Mouse (Mus musculus): ENCODE data around the gene Erich3.

Erich3 gene

DNA sequence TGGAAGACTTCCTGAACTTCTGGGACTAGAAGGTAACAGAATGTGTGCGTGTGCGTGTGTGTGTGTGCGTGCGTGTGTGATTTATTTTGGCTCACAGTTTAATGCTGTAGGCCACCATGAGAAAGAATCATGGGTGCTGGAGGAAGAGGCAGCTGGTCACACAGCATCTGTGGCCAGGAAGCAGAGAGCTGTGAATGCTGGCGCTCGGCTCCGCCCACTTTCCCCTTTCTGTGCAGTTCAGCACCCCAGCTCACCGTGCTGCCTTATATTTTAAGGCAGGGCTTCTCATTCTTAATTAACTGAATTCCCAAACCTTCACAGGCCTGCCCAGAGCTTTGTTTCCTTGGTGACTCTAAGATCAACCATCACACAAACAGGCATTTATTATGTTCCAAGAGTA, 9.7 kb downstream of the Erich3 start:
- no peak for DNase-seq (ENCODE audit: extremely low spot score, low spot score)

GRCm38 (mm10) chr3:154682570-154682969, 18.9 kb downstream of the Erich3 start:
- no peak for DNase-seq (ENCODE audit: extremely low spot score, low spot score)

DNA sequence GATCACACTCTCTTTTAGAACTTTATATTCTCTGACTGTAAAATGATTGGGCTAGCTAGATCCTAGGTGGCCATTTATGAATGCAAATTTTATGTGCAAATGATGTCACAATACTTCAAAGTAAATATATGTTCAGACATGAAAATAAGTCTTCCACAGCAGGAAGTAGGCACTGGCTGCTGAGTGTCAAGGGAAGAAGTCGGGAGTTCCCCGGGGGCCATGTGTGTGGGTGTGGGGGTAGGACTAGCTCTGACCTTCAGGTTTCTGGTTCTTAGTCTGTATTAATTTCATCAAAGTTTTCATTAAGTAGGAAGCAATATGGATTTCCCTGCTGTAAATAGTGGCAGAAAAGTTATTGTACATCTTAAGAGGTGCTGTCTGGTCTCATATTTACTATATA, 20.0 kb downstream of the Erich3 start:
- DNase-seq (ENCODE audit: extremely low spot score, low spot score), result no peak

DNA sequence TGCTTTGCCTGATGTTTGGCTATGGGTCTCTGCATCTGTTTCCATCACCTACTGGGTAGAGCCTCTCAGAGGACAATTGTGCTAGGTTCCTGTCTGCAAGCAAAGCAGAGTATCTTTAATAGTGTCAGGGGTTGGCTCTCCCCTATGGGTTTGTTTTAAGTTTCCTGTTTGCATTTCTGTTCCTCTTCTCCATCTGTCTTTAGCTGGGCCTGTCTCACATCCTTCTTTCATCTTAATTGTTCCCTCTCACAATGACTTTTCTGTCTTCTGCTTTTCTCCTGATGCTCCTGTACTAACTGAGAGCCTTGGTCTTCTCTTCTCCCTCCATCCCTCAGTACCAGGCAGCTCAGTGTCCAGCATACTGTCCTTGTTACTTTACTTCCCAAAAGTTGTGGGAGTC, 26.6 kb downstream of the Erich3 start:
- DNase-seq (ENCODE audit: extremely low spot score, low spot score), result no peak

DNA sequence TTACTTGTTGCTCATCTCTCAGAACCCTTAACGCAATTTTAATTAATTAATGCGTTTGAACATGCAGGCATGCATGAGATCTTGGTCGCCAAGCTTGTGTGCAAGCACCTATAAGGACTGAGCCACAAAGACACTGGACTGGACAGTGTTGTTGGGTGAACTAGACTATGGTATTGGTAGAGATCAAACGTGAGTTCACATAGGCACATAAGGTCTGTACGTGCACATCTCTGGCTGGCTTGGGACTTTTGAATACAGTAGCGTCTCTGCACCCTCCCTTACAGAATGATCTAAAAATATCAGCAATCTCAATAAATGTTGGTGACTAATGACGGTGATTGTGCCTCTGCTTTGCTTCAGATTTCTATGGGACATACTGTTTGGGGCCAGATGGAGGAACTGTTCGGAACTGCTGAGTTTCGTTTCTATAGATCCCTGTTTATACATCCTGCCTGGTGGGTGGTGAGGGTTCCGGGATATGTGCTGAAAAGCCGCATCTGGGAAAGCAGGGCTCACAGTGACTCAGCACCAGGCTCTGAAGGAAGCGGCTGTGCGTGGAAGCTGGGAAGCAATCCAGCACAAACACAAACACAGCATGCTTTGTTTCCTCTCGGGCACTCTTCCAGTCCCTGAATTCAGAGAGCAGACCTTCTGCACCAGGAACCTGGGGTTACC, 28.4 kb downstream of the Erich3 start:
- DNase-seq (ENCODE audit: extremely low spot score, low spot score), result peak; percentile 36

- DNase-seq (ENCODE audit: extremely low spot score, low spot score), result no peak
Measured at GRCm38 (mm10) chr3:154692572-154692922, 28.9 kb downstream of the Erich3 start.

DNA sequence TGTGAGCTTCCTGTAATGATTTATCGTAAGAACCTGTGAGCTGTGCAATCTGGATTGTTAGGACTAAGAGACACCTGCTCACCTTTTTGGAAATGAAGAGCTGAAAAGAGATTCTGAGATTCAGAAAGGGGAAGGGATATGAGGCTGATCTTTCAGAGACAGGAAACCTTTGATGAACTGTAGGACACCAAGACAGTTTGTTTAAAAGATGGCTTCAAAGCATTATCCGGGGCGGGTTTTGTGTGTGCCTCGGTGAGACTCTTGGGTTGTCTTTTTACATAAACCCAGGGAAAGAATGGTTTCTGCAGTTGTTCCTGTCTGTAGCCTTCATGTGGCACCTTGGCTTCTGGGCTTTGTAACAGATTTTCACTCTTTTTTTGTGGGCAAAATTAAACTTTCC, 30.2 kb downstream of the Erich3 start:
- DNase-seq (ENCODE audit: extremely low spot score, low spot score), result no peak

DNA sequence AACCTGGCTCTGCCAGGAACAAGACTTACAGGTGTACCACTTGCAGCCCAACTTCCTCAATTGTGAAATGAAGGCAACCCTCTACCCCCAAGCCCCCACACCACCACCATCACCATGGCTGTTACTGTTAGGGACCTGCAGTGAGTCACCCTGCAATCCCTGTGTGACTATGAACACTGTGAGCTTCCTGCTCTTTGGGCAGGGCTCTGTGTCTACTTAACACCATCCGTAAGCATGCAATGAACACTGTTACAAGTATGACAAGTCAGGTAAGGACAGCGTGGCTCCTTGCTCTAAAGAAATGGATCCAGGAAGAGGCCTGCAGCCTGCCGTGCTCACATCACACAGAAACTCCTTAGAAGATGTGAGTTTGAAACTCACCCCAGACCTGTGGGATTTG, 33.0 kb downstream of the Erich3 start:
- no peak for DNase-seq (ENCODE audit: extremely low spot score, low spot score)

DNA sequence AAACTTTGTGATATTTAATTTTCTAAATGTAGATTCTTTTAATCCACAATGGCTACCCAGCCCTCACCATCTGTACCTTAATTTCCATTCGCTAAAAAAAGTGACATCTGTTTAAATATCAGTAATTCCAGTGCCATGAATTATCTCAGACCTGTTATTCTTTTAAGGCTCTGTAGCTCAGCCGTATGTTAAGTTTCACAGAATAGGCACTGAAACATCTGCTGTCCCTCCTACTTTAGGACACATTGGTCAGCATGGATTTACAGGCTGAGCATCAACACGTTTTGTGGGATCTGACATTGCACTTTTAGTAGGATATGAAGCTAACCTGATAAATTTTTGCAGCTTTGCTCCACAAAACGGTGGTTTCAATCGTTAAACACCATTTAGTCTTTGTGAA, 35.2 kb downstream of the Erich3 start:
- no peak for DNase-seq (ENCODE audit: extremely low spot score, low spot score)

DNA sequence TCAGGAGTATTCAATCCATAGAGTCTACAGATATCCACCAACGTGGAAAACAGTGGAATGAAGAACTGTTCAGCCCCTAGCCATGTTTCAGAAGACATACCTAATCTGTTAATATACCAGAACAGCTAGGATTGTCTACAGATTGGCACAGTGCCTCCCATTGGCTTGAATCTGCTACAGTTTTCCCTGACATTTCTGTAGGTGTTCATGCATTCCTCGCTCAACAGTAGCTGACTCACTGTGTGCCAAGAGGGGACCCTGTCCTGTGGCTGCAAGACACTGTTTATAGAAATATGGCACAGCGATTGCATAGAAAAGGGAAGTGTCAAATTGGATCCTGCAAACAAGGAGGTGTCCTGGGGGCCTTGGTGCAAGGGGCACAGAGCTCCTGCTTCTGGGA, 36.6 kb downstream of the Erich3 start:
- no peak for DNase-seq (ENCODE audit: extremely low spot score, low spot score)

DNA sequence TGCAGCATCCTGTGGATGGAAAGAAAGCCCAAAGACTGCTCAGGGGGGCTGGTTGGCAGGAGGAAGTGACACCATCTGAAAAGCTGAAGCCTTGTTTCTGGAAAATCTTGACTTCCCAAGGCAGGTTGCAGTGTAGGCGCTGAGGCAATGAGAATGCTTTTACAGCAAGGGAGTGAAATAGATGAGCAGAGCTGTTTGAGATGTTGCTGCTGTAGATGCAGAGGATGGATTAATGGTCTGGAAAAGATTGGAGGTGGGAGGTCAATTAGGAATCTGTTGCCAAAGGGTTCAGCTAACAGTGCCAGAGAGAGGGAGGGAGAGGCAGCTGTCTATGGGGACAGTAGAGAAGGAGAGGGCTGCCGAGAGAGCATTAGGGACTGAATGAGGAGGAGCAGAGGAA, 37.1 kb downstream of the Erich3 start:
- no peak for DNase-seq (ENCODE audit: extremely low spot score, low spot score)

DNA sequence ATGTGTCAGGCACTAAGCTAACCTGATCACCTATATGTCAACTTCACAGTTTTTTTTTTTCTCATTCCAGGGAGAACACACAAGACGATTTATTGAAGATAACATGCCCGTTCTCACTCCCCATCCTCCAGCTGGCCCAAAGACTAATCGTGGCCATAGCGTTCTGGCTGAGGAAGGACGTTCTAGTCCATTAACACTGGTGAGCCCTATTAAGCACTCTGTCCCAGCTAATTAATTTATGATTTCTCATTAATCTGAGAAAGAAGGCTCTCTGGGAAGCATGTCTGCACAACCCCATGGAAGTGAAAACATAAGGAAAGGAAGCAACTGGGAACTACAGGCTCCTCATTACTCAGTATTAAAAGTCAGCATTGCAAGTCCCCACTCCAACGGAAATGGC, 41.1 kb downstream of the Erich3 start:
- no peak for DNase-seq (ENCODE audit: extremely low spot score, low spot score)

- DNase-seq (ENCODE audit: extremely low spot score, low spot score), result no peak
Measured at GRCm38 (mm10) chr3:154708150-154708549, 44.5 kb downstream of the Erich3 start.

DNA sequence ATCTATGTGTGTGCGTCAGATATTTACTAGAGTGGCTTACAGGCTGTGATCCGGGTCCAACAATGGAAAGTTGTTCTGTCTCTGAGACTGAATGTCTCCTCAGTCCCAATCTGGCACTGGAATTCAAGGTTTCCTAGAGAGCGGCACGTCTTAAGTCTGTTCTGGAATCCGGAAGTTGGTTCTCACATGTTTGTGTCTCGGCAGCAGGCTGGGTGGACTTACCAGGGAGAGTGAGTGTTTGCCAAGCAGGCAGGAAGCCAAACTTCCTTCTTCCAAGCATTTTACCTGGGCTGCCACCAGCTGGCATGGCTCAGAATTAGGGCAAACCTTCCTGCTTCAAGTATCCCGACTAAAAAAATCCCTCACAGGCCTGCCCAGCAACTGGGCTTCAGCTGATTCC, 59.5 kb downstream of the Erich3 start:
- DNase-seq (ENCODE audit: extremely low spot score, low spot score), result no peak

DNA sequence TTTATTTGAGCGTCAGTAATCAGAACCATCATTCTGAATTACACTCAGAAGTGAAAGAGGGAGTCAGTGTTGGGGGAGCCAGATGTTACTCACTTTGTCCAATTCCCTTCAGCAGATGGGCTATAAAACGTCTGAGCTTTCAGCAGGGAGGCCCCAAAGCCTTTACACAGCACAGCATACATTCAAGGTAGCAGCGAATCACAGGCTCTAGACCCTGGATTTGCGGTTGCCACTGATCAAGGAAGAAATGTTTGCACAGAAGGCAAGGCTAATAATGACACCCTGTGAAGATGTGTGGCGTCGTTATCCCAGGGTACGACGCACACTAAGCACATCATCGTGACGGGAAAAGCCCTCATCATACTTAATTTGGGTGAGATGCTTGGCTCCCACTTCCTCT, 67.8 kb downstream of the Erich3 start:
- no peak for DNase-seq (ENCODE audit: extremely low spot score, low spot score)

GRCm38 (mm10) chr3:154741496-154741895, 77.8 kb downstream of the Erich3 start:
- no peak for DNase-seq (ENCODE audit: extremely low spot score, low spot score)

GRCm38 (mm10) chr3:154742927-154743326, 79.3 kb downstream of the Erich3 start:
- DNase-seq (ENCODE audit: extremely low spot score, low spot score), result no peak

- no peak for DNase-seq (ENCODE audit: extremely low spot score, low spot score)
Measured at GRCm38 (mm10) chr3:154744317-154744716, 80.7 kb downstream of the Erich3 start.

DNA sequence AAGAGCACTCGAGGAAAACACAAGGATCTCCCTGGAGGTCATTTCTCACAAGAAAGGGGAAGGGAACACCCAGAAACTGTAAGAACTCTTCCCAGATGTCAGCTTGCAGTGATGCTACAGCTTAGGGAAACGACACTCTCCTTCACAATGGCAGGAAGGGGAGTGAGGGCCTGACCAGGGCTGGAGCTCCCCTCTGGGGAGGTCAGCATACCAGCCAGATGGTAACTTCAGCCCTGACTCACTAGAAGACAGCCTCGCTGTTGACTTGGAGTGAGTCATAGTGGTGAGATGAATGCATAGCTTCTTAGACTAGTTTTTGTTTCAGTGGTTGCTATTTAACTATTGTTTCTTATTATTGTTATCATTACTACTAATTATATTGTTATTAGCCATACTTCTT, 90.8 kb downstream of the Erich3 start:
- DNase-seq (ENCODE audit: extremely low spot score, low spot score), result no peak

- no peak for DNase-seq (ENCODE audit: extremely low spot score, low spot score)
Measured at GRCm38 (mm10) chr3:154755225-154755624, 91.6 kb downstream of the Erich3 start.

GRCm38 (mm10) chr3:154758089-154758488, 94.4 kb downstream of the Erich3 start:
- no peak for DNase-seq (ENCODE audit: extremely low spot score, low spot score)

DNA sequence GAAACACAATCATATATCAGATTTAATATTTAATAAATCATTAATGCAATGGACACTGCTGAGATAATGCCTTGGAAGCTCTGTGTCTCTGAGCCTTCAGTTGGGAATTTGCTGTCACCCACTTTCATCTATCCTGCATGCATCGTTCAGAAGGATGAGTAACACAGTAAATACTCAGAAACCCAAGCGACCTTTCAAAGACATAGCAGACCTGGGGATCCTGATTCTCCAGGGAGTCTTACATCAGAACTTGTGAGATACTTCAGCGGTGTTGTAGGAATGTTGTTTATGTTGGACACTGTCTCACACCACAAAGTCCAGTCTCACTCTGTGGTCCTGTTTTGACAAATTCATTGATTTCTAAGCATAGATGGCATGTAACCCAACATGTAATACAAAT, 97.4 kb downstream of the Erich3 start:
- DNase-seq (ENCODE audit: extremely low spot score, low spot score), result no peak

- no peak for DNase-seq (ENCODE audit: extremely low spot score, low spot score)
Measured at GRCm38 (mm10) chr3:154763374-154763773, 99.7 kb downstream of the Erich3 start.

GRCm38 (mm10) chr3:154764115-154764514, 100.5 kb downstream of the Erich3 start:
- DNase-seq (ENCODE audit: extremely low spot score, low spot score), result no peak

Data from neural tube, embryonic 10.5 days (tissue).